Mouse (Mus musculus): ENCODE results near the gene Noxred1.
A peak's percentile ranks its signal among the peaks of the same experiment; 100 is the strongest.
"Not testable (repeated sequence)": the region's sequence is repeated elsewhere in the genome, so short reads cannot be mapped to it uniquely, and the experiment has no call there.

Gene Noxred1

GRCm38 (mm10) chr12:87238632-87239031 lies at the start of gene Noxred1:
Gene Noxred1 (minus strand): TSS chr12:87238732.
- no peak for DNase-seq (ENCODE audit: low spot score)

- no peak for DNase-seq (ENCODE audit: low spot score)
These were observed 46.2 kb upstream of the Noxred1 start for GRCm38 (mm10) chr12:87284726-87285125.

- no peak for DNase-seq (ENCODE audit: low spot score)
These were observed 45.7 kb upstream of the Noxred1 start for GRCm38 (mm10) chr12:87284268-87284667.

- no peak for DNase-seq (ENCODE audit: low spot score)
These were observed 45.2 kb upstream of the Noxred1 start for GRCm38 (mm10) chr12:87283706-87284105.

- no peak for DNase-seq (ENCODE audit: low spot score)
These were observed 44.2 kb upstream of the Noxred1 start for GRCm38 (mm10) chr12:87282743-87283142.

GRCm38 (mm10) chr12:87281766-87282165 lies 43.2 kb upstream of the Noxred1 start:
- DNase-seq (ENCODE audit: low spot score), result no peak

GRCm38 (mm10) chr12:87279879-87280278 lies 41.3 kb upstream of the Noxred1 start:
- no peak for DNase-seq (ENCODE audit: low spot score)

GRCm38 (mm10) chr12:87279350-87279749 lies 40.8 kb upstream of the Noxred1 start:
- DNase-seq (ENCODE audit: low spot score), result peak; percentile 67

GRCm38 (mm10) chr12:87278118-87278730 lies 39.7 kb upstream of the Noxred1 start:
- DNase-seq (ENCODE audit: low spot score), result peak; percentile 64

GRCm38 (mm10) chr12:87277251-87277650 lies 38.7 kb upstream of the Noxred1 start:
- DNase-seq (ENCODE audit: low spot score), result not testable (repeated sequence)

GRCm38 (mm10) chr12:87274853-87275831 lies 36.6 kb upstream of the Noxred1 start:
- no peak for DNase-seq (ENCODE audit: low spot score)

- DNase-seq (ENCODE audit: low spot score), result no peak
These were observed 29.1 kb upstream of the Noxred1 start for GRCm38 (mm10) chr12:87267682-87268081.

- DNase-seq (ENCODE audit: low spot score), result no peak
These were observed 28.5 kb upstream of the Noxred1 start for GRCm38 (mm10) chr12:87266827-87267603.

GRCm38 (mm10) chr12:87266108-87266826 lies 27.7 kb upstream of the Noxred1 start, which contains the start of the genes Vipas39 and Ahsa1:
Gene Vipas39 (minus strand): TSS chr12:87266256.
Gene Ahsa1 (plus strand): TSS chr12:87266479.
- DNase-seq (ENCODE audit: low spot score), result peak; percentile 88

GRCm38 (mm10) chr12:87265444-87265843 lies 26.9 kb upstream of the Noxred1 start:
- no peak for DNase-seq (ENCODE audit: low spot score)

GRCm38 (mm10) chr12:87260562-87260961 lies 22.0 kb upstream of the Noxred1 start:
- no peak for DNase-seq (ENCODE audit: low spot score)

- DNase-seq (ENCODE audit: low spot score), result no peak
These were observed 18.1 kb upstream of the Noxred1 start for GRCm38 (mm10) chr12:87256629-87257028.

- no peak for DNase-seq (ENCODE audit: low spot score)
These were observed 15.3 kb upstream of the Noxred1 start for GRCm38 (mm10) chr12:87253878-87254277.

- no peak for DNase-seq (ENCODE audit: low spot score)
These were observed 11.6 kb upstream of the Noxred1 start for GRCm38 (mm10) chr12:87250161-87250560.

GRCm38 (mm10) chr12:87236882-87237483 lies 1.5 kb downstream of the Noxred1 start:
- DNase-seq (ENCODE audit: low spot score), result no peak

GRCm38 (mm10) chr12:87230379-87230895 lies 8.1 kb downstream of the Noxred1 start:
- DNase-seq (ENCODE audit: low spot score), result no peak

Data from ovary, adult 18-20 months (tissue).